Mouse (Mus musculus) forebrain, embryonic 14.5 days (tissue): Measurements from ENCODE around the gene Dusp7. TPM values are rescaled to one million over a fixed set of nuclear protein-coding genes. Genes with fewer than 3 reads are reported as not detected.

ENCODE experiments used
- ATAC-seq: fragments of 200-750 bp; cut with Nextera tagmentation; 2 replicates; pipeline ENCODE4 v1.8.0; 2017; ENCODE audit warnings: mild to moderate bottlenecking, moderate library complexity
- DNase-seq: peaks from one replicate; pipeline ENCODE4 v3.0.0-alpha.2; 2015; ENCODE audit warnings: low spot score
- H3K27ac ChIP-seq: fragments of 300-500 bp; sonication (generic); 2 replicates; pipeline ENCODE4 v1.5.1; 2014; ENCODE audit warnings: low read depth, mild to moderate bottlenecking, control low read depth, low read length, moderate library complexity
- H3K27me3 ChIP-seq: fragments of 300-500 bp; sonication (generic); replicated peaks from 2 replicates; pipeline ENCODE4 v1.6.1; 2014; ENCODE audit warnings: low read length, control low read depth, mixed read lengths; ENCODE audit not compliant: control insufficient read depth, insufficient read depth
- H3K36me3 ChIP-seq: fragments of 300-500 bp; sonication (generic); 2 replicates; pipeline ENCODE4 v1.6.1; 2014; ENCODE audit warnings: low read length, control low read depth; ENCODE audit not compliant: control insufficient read depth, insufficient read depth
- H3K4me1 ChIP-seq: fragments of 300-500 bp; sonication (generic); 2 replicates; pipeline ENCODE4 v1.6.1; 2014; ENCODE audit warnings: antibody characterized with exemption, low read length, control low read depth; ENCODE audit not compliant: control insufficient read depth, insufficient read depth
- H3K4me2 ChIP-seq: fragments of 300-500 bp; sonication (generic); 2 replicates; pipeline ENCODE4 v1.6.1; 2014; ENCODE audit warnings: mild to moderate bottlenecking, control low read depth, low read length
- H3K4me3 ChIP-seq: fragments of 300-500 bp; sonication (generic); 2 replicates; pipeline ENCODE4 v1.5.1; 2014; ENCODE audit warnings: low read depth, low read length, control low read depth
- H3K9ac ChIP-seq: fragments of 300-500 bp; sonication (generic); 2 replicates; pipeline ENCODE4 v1.6.1; 2014; ENCODE audit warnings: mild to moderate bottlenecking, low read length, control low read depth, moderate library complexity
- H3K9me3 ChIP-seq: fragments of 300-500 bp; sonication (generic); replicated peaks from 2 replicates; pipeline ENCODE4 v1.6.1; 2016; ENCODE audit warnings: low read length, control low read depth, mixed read lengths; ENCODE audit not compliant: control insufficient read depth
- WGBS: fragments of 180-500 bp; shearing (Covaris S2); extraction: QIAGEN DNeasy Blood & Tissue Kit; methylation state at CpG from one replicate; pipeline ENCODE4 v1.1.7; 2014; 5-methylcytosine and 5-hydroxymethylcytosine counted together
- polyA plus RNA-seq: library from polyadenylated mRNA; unstranded; fragments of >200 nt; fragmentation: Nextera tagmentation; extraction: Ambion mirVana; gene quantifications from 2 replicates; pipeline ENCODE4 v1.2.1, GENCODE M21; 2014

The Dusp7 gene
- polyA plus RNA-seq, 1 experiment from 2014 or later: 11.3 TPM

DNA sequence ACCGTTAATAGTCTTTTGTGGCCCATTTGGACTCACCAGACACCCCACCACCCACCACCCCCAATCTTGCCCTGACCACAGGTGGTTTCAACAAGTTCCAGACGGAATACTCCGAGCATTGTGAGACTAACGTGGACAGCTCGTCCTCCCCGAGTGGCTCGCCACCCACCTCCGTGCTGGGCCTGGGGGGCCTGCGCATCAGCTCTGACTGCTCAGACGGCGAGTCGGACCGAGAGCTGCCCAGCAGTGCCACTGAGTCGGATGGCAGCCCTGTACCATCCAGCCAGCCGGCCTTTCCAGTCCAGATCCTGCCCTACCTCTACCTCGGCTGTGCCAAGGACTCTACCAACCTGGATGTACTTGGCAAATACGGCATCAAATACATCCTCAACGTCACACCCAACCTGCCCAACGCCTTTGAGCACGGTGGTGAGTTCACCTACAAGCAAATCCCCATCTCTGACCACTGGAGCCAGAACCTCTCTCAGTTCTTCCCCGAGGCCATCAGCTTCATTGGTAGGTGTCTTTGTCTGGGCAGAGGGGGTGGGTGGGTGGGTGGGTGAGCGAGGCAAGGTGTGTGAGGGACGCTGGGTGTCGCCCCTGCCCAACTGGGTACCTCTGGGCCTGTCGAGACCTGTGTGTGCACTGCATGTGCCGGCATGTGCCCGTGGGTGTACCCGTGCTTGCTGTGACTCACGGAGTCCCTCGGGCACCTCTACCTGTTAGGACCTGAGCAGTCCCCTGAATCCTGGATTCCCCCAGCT lies 2.4 kb downstream of the Dusp7 start:
- ATAC-seq: no peak
- 90% methylated on average over 30 of the region's 30 CpGs for WGBS
- Histone ChIP-seq H3K4me2 (peak overlapping the region; percentile 95), H3K36me3 (peaks cover 33% of the 10 kb centered on the region), H3K9ac (peak overlapping the region; percentile 91), H3K27ac (no peak overlapping the region), H3K9me3 (no peaks in the 10 kb centered on the region), H3K4me1 (peaks cover 19% of the 10 kb centered on the region; the same call in 1 of the 2 replicates), H3K27me3 (no peaks in the 10 kb centered on the region), H3K4me3 (peak overlapping the region; percentile 79; the same call in 1 of the 2 replicates)
- DNase-seq: no peak

DNA sequence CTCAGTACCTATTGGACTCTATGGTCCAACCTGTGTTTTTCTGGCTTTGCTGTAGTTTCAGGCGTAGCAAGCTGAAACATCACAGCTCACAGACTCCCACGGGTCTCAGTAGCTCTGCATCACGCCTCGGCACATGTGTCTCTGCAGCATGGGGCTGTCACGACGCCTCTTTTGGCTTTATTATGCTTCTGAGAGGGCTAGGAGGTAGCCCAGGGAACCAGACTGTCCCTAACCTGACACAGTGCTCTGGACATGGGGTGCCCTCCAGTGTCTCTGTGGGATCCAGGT lies 2.9 kb downstream of the Dusp7 start:
- peak overlapping the region; percentile 7; the same call in 1 of the 2 replicates for H3K4me2 ChIP-seq
- peaks cover 19% of the 10 kb centered on the region; the same call in 1 of the 2 replicates for H3K4me1 ChIP-seq
- H3K27me3 ChIP-seq: no peaks in the 10 kb centered on the region
- no peak for ATAC-seq
- H3K27ac ChIP-seq: no peak overlapping the region
- H3K9ac ChIP-seq: 0 out of 2 replicates have a peak overlapping the region, but pooled peaks have one; percentile 0
- peaks cover 35% of the 10 kb centered on the region for H3K36me3 ChIP-seq
- H3K4me3 ChIP-seq: no peak overlapping the region
- no peak for DNase-seq
- WGBS: 77% methylated on average over 6 of the region's 6 CpGs
- H3K9me3 ChIP-seq: no peaks in the 10 kb centered on the region

DNA sequence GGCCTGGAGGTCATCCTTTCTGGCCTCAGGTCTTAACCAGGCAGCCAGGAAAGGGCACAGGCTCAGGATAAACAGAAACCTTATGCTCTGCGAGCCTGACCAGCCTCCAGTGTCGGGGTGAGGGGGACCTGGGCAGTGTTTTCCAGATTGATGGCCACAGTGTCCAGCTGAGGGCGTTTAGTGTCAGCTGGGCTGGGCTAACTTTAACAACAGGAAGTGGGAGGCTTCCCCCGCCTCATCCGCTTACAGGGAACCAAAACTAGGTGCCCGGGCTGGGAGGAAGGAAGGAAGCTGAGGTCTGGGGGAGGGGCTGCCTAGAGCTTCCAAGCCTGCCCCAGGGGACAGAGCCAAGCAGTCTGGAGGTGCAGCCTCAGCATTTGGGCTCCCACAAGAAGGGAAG lies 3.3 kb downstream of the Dusp7 start:
- H3K36me3 ChIP-seq: peaks cover 35% of the 10 kb centered on the region
- H3K4me3 ChIP-seq: no peak overlapping the region
- ATAC-seq (no peak), DNase-seq (no peak)
- no peaks in the 10 kb centered on the region for H3K9me3 ChIP-seq
- H3K27me3 ChIP-seq: no peaks in the 10 kb centered on the region
- WGBS: 44% methylated on average over 6 of the region's 6 CpGs
- H3K4me1 ChIP-seq: peaks cover 19% of the 10 kb centered on the region; the same call in 1 of the 2 replicates
- 0 out of 2 replicates have a peak overlapping the region, but pooled peaks have one; percentile 5 for H3K4me2 ChIP-seq
- no peak overlapping the region for H3K9ac ChIP-seq
- no peak overlapping the region for H3K27ac ChIP-seq

DNA sequence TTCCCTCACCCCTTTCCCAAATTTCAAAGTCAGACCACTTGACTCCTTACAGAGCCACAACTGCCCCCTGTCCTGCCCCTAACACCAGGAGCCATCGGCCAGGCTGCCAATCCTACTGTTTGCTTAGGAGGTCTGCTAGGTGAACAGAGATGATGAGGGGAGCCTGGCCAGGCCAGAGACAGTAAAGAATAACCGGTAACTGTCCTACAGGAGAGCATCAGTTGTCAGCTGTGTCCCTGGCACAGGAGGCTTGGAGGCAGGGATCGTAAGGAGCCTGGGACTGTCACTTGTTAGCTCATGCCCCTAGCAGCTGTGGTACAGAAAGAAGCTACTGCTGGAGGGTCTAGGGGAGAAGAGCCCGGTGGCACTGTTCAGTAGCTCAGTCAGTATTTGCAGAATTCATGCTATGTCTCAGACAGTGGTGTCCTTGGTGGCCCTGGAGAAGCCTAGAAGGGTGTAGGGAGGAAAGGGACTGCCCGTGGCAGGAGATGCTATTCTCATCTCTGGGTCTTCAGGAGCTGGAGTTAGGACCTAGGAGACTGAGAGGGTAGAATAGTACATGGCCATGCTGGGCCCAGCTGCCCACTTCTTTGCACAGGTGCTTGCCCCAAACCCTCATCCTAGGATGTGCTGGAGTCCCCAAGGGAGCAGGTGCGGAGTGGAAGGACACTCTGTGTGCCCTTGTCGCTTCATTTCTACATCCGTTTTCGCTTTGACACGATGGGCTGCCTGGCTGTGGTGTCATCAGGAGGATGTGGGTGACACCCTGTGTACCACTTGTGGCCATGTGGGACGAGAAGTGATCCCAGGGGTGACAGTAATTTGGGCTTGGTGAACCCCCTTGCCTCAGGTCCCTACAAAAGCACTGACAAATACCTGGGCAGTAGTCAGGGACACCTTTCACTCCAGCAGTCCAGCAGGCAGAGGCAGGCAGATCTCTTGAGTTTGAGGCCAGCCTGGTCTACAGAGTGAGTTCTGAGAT lies 4.3 kb downstream of the Dusp7 start:
- H3K4me3 ChIP-seq: no peak overlapping the region
- no peak overlapping the region for H3K9ac ChIP-seq
- H3K9me3 ChIP-seq: no peaks in the 10 kb centered on the region
- H3K27me3 ChIP-seq: no peaks in the 10 kb centered on the region
- WGBS: 94% methylated on average over 11 of the region's 11 CpGs
- peaks cover 42% of the 10 kb centered on the region for H3K36me3 ChIP-seq
- ATAC-seq: no peak
- H3K27ac ChIP-seq: no peak overlapping the region
- H3K4me1 ChIP-seq: peaks cover 19% of the 10 kb centered on the region; the same call in 1 of the 2 replicates
- no peak for DNase-seq
- no peak overlapping the region; the same call in 1 of the 2 replicates for H3K4me2 ChIP-seq

GRCm38 (mm10) chr9:106373973-106374372 lies 5.5 kb downstream of the Dusp7 start:
- H3K36me3 ChIP-seq: peaks cover 44% of the 10 kb centered on the region
- no peak overlapping the region for H3K9ac ChIP-seq
- peaks cover 19% of the 10 kb centered on the region; the same call in 1 of the 2 replicates for H3K4me1 ChIP-seq
- no peaks in the 10 kb centered on the region for H3K27me3 ChIP-seq
- H3K4me3 ChIP-seq: no peak overlapping the region
- H3K4me2 ChIP-seq: no peak overlapping the region
- no peak for ATAC-seq
- no peak overlapping the region for H3K27ac ChIP-seq
- H3K9me3 ChIP-seq: no peaks in the 10 kb centered on the region
- DNase-seq: no peak
- WGBS: 82% methylated on average over 7 of the region's 7 CpGs

GRCm38 (mm10) chr9:106377247-106377646 lies 8.8 kb downstream of the Dusp7 start:
- Histone ChIP-seq H3K9ac (no peak overlapping the region), H3K9me3 (no peaks in the 10 kb centered on the region), H3K4me2 (no peak overlapping the region), H3K27me3 (no peaks in the 10 kb centered on the region), H3K27ac (no peak overlapping the region), H3K36me3 (peaks cover 37% of the 10 kb centered on the region), H3K4me3 (no peak overlapping the region), H3K4me1 (no peaks in the 10 kb centered on the region)
- DNase-seq: no peak
- ATAC-seq: no peak
- 68% methylated on average over 8 of the region's 8 CpGs for WGBS

GRCm38 (mm10) chr9:106378045-106378444 lies 9.6 kb downstream of the Dusp7 start:
- Histone ChIP-seq H3K4me2 (no peak overlapping the region), H3K36me3 (peaks cover 31% of the 10 kb centered on the region), H3K4me1 (peaks cover 1% of the 10 kb centered on the region; the same call in 1 of the 2 replicates), H3K4me3 (no peak overlapping the region), H3K9ac (no peak overlapping the region), H3K27ac (no peak overlapping the region), H3K9me3 (no peaks in the 10 kb centered on the region), H3K27me3 (no peaks in the 10 kb centered on the region)
- DNase-seq: no peak
- 86% methylated on average over 3 of the region's 3 CpGs for WGBS
- ATAC-seq: no peak

- H3K9me3 ChIP-seq: no peaks in the 10 kb centered on the region
- DNase-seq: no peak
- no peak overlapping the region for H3K27ac ChIP-seq
- no peaks in the 10 kb centered on the region for H3K27me3 ChIP-seq
- peaks cover 24% of the 10 kb centered on the region for H3K36me3 ChIP-seq
- peaks cover 7% of the 10 kb centered on the region for H3K4me1 ChIP-seq
- no peak overlapping the region for H3K4me3 ChIP-seq
- no peak overlapping the region for H3K9ac ChIP-seq
- no peak overlapping the region for H3K4me2 ChIP-seq
- no peak for ATAC-seq
- 69% methylated on average over 9 of the region's 9 CpGs for WGBS
Observed at GRCm38 (mm10) chr9:106378753-106379152, 10.3 kb downstream of the Dusp7 start.
